Mouse (Mus musculus) megakaryocyte, embryonic 14.5 days (primary cell): ENCODE data around the gene Casc1.

Source experiments
- FLI1 ChIP-seq: IDR thresholded peaks from 2 replicates; pipeline ENCODE4 v1.6.1; 2012; ENCODE audit warnings: low read length, inconsistent platforms, mixed read lengths
- GATA1 ChIP-seq: IDR thresholded peaks from 3 replicates; pipeline ENCODE4 v1.6.1; 2012; ENCODE audit warnings: mixed read lengths, low read length, inconsistent platforms, borderline replicate concordance

DNA sequence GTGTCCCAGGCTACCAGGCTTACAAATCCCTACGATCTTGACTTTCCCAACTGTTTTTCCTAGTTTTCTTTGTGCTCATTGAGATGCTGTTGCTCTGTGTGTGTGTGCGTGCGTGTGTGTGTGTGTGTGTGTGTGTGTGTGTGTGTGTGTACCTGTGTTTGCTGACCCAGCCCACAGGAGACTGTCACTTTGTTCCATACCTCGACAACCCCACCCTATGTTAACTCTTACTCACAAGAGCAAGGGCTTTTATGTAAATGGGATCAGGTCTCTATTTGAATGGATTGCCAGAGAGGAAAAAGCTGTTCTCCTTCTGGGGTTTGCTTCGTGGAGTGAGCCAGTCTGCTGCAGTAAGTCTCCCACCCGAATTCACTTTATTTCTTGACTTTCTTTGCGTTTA lies 65.6 kb downstream of the Casc1 start:
- TF ChIP-seq FLI1 (no peak), GATA1 (no peak)
